Mouse (Mus musculus) thymus, adult 2 months (tissue): ENCODE results near the gene Gm11634.

ENCODE experiments used
- CTCF ChIP-seq: fragments of 200-500 bp; IDR thresholded peaks from 2 replicates; pipeline ENCODE4 v1.5.1; 2012; ENCODE audit warnings: mild to moderate bottlenecking, control low read depth, low read length, moderate library complexity, borderline replicate concordance; ENCODE audit not compliant: control insufficient read depth, poor library complexity, insufficient read depth; ENCODE audit errors: extremely low read depth
- POLR2A ChIP-seq: fragments of 200-500 bp; IDR thresholded peaks from 2 replicates; pipeline ENCODE4 v1.6.1; 2012; ENCODE audit warnings: mild to moderate bottlenecking, low read length, control low read depth, moderate library complexity; ENCODE audit not compliant: control insufficient read depth, poor library complexity, insufficient read depth; ENCODE audit errors: extremely low read depth

- TF ChIP-seq CTCF, result peak; percentile 25; the same call in 1 of the 2 replicates
- peak; percentile 88 for TF ChIP-seq POLR2A
These were observed 46.4 kb downstream of the Gm11634 start for GRCm38 (mm10) chr11:101552476-101553300.
